Mouse (Mus musculus) telencephalon, adult 2 months (tissue): Measurements from ENCODE around the gene Ankrd44.
A peak's percentile ranks its signal among the peaks of the same experiment; 100 is the strongest.

Experiments
- DNase-seq: peaks from one replicate; pipeline ENCODE4 v3.0.0-alpha.2; 2011; ENCODE audit warnings: low read depth, low spot score

Ankrd44 gene

DNA sequence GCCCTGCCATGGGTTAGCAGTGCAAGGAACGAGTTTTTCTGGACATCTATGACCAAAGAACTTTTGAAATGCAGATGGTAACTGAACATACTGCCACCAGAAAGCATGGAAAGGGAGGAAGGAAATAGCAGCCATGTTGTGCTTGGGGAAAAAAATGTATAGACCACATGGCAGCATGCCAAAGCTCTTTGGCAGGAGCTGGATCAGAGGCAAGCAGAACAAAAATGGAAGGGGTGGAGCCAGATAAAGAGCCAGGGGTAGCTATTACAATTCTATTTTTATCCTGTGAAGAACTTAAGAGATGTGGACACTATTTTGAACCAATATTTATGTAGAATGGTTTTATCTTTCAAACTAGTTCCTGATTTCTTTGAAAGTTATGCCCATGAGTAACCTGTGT lies 215.6 kb downstream of the Ankrd44 start:
- no peak for DNase-seq

DNA sequence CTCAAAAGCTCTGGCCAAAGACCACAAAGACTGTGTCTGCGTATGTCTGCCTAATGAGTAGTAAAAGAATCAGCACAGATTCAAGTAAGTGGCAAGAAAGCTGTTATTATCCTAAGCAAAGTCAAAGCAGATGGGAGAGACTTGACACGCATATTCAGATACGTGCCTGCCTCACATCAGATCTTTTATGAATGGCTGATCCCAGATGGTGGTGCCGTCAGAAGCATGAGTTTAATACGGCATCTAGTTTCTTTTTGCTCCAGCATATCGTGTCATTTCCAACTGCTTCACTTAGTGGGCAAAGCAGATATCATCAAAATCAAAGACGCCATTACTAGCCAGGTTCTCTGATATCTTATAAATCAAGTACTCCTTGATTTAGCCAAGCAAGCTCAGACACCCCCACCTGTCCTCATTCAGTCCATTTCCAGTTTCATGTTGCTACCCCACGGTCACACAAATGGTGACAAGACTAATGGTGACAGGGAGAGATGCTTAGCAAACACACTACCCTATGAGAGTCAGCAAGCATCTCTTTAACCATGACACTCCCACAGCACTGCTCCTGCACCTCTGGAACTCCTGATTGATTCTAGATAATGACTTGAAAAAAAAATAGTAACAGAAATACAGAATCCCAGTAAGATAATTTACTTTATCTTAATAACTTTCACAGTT lies 218.2 kb downstream of the Ankrd44 start:
- no peak for DNase-seq

DNA sequence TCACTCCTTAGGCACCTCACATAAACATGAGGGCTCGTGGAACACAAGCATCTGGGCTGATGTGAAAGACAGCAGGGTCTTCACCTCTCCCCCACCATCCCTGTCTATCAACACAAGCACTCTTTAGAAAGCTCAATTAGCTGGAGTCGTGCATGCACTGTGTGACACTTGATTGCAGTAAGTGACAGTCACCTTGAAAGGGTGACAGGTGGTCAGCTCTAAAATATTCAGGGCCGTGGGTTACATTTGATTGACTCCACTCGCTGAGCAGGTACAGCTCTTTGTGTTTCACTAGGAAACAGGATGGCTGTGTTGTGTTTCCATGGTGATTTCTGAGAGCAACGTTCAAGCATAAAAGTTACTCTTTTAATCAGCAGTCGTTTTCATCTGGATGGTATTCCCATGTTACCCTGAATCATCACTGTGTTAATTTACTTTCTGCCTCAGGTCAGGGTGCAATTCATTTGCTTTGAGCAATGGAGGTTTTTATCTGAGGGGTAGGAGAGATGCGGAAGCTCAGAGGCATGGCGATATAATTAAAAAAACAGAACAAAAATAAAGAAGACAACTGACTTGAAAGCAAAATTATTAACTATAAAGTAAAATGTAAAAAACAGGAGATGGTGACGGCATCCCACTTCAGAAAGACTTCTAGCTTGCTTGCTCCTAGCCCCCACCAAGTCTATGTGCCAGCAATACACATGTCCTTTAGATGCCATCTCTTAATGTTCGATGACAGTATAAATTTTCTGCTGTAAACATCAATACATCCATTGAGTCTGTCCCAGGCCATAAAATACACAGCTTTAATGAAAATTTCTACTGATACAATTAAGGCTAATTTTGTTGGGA lies 218.9 kb downstream of the Ankrd44 start:
- no peak for DNase-seq

DNA sequence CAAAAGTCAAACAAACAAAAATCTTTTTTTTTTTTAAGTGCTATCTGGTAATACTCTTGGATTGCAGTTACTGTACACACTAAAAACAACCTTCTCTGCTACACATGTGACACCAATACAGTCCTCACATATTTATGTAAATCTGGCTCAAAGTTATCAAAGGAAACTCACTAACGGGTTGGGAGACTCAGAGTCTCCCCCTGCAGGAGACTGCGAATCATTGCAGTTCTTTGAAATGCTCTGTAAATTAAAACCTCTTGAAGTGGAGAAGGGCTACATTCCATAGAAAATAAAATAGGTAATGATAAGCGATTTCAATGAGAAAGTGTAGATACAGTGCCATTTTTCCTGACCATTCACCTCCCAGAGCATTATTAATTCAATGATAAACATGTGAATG lies 219.6 kb downstream of the Ankrd44 start:
- no peak for DNase-seq

DNA sequence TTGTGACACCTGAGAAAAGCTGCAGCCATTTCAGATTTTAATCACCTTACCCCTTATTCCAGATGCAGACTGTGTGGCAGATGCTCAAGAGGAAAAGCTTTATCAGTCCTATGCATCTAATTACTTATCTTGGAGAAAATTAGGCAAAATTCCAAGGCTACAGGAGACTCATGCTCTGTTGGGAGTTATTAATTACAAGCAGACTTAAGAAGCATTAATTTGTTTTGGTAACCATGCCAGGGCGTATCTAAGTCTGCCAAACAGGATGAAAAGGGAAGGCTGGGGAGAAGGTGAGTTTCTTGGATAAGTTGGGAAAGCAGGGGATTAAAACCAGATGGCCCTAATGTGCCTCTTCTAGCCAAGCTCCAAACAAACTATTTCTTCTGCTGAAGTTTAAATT lies 222.7 kb downstream of the Ankrd44 start:
- no peak for DNase-seq

DNA sequence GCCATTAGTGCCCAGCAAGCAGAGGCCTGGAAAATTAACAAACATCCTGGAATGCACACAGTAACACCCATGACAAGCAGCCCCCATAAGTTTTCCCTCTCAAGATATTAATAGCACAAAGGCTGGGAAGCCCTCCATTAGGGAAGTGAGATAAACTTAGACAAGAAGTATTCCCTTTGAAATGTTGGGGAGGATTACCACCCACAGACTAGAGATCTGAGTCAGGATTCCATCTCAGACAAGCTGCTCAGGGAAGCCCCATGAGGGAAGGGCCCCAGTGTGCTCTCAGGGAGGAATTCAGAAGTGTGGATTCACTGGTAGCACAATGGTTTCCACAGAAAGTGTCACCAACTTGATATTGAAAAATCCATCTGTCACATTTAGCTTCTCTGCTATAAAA lies 223.3 kb downstream of the Ankrd44 start:
- DNase-seq, result no peak

DNA sequence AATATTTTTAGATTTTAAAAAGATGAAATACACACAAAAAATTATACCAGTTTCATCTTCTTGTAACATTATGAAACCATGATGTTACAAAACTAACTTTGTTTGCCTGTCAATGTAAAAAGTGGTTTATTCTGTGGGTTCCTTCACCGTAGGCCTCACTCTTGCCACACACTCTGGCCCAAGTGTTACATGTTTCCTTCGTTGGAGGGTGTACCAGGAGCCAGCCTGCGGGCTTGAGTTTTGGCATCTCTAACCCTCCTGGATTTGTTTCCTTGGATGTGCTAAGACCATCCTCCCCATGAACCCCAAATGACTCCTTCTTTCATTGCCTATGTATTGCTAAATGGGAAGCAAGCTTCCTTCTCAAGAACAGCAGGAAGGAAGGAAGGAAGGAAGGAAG lies 230.8 kb downstream of the Ankrd44 start:
- no peak for DNase-seq

DNA sequence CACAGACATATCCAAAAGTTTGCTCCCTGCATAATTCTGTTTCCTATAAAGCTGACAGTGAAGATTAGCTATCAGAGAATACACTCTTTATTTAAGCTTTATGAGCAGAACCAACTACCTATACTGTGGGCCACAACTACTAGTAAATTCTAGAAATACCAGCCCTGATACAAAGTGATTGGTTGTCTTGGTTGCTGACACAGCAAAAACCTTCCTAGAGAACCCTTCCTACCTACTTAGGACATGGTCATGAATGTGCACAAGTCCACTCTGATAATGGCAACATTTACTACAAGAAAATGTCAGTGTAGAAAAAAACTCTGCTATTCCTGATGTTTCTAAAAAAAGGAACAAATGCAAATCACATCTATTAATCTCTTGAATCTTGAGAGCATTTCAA lies 234.4 kb downstream of the Ankrd44 start:
- no peak for DNase-seq

DNA sequence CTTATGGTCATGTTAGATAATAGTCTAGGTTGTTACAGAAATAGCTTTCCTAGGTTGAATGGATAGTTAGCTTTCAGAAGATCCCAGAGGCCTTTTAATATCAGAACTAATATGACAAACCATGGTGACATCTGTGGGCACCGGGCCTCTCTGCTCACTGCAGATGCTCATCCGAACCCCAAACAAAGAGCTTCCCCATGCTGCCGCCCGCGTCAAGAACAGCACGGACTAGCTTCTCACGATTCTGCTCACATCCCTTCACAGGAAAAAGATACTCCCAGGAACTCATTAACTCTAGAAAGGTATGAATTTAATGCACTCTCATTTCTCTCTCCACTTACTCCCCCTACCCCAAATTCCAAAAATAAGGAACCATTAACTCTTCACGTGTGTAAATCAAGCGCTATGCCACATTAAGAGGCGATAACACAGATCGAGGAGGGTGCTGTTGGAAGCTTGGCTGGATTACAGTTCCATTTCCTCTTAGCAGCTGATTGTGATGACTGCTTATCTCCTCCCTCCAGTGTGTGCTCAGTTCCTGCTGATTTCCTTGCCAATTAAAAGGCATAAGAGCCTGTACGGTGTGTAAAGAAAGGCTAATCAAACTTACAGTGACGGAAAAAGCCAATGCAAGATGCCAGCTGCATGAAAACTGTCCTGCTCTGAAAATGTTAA lies 235.8 kb downstream of the Ankrd44 start:
- no peak for DNase-seq

DNA sequence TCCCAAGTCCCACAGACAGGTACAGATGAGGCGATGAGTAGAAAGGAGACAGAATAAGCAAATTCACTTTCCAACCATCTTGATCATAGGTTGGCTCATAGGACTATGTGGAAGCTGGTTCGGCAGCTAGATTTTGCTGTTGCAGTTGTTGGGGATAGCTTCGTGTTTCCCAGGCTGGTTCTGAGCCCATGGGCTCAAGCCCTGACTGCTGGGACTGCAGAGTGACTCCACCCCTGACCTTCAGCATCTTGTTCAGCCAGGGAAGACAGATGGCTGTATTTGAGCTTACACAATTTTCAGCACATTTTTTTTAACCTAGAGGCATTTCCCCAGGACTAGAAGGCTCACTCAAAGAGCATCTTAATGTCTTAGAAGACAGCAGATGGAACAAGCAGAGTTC lies 237.7 kb downstream of the Ankrd44 start:
- DNase-seq, result no peak

DNA sequence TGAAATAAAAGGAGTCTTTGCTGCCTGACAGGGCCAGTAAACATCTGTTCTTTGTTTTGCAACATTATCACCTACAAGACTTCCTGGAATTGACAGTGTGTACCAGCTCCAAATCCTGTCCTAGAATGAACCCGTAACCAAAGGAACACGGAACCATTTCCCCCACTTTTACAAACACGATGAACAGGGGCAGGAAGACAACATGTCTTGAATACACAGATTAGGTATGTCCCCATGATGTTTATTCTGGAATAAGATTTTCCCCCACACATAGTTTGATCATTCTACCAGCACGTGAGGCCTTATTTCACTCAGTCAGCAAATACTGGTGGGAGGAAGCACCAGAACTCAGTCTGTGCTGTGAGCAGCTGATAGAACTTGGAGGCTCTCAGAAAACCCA lies 241.9 kb downstream of the Ankrd44 start:
- no peak for DNase-seq

DNA sequence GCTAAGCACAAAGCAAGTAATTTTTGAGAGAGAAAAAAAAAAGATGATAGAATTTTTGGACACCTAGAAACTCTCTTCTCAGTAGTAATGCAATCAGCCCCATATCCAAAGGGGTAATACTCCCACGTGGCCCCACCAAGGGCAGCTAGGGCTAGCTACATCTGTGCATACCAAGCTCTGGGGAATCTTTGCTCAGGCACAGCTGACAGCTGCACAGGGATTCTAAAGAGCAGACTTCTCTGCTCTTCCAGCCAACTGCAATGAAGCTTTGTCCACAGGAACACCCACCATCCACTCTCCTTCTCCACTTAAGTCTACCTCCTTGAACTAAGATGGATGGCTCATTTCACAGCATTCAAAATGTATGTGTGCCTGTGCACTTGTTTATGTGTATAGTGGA lies 246.6 kb downstream of the Ankrd44 start:
- no peak for DNase-seq

DNA sequence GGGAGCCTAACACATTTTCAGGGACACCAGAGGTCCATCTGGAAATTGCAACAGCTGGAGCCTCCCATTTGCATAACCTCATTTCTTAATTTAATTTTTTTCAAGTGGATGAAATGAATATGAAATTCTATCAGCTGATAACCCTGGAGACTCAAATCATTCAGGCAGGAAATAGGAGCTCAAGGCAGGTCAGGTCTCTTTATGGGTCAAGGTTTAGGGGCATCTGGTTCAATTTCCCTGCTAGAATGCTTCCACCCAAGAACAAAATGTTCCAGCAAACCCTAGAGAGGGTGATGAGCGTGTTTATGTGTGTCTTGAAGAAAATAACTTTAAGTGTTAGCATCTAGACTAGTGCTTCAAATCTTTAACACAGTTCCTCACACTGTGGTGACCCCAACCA lies 248.2 kb downstream of the Ankrd44 start:
- DNase-seq, result no peak

DNA sequence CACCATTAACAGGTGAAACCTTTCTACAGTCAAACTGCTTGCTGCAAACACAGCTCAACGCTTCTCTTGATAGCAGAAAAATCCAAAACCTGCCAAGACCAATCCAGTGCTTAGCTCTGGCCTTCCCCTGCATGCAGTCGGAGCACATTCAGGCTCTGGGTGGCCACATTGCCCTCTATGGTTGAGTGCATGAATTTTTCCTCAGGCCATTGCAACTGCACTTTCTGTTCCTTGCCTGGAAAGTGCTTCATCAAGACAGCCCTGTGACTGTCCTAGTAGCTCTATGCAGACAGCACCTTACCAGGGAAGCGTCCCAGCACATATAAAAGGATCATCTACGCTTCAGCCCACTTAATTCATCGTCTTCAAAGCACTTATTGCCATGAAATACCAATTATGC lies 250.7 kb downstream of the Ankrd44 start:
- DNase-seq, result no peak

DNA sequence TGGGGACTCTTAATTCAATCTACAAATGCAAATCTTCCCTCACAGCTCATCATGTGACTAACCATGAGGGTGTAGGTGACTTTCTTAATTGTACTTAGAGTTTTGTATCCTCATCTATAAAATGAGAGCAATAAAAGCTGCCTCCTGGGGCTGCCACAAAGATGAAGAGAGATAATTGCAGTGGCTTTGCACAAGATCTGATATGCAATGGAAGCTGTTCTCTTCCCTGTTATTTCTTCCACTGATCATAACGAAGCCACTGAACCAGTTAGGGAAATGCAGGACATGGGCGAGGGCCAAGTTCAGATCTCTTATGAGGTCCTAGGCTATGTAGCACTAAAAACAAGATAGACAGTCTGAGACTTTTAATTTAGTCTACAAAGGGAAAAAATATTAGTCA lies 258.2 kb downstream of the Ankrd44 start:
- DNase-seq, result no peak

DNA sequence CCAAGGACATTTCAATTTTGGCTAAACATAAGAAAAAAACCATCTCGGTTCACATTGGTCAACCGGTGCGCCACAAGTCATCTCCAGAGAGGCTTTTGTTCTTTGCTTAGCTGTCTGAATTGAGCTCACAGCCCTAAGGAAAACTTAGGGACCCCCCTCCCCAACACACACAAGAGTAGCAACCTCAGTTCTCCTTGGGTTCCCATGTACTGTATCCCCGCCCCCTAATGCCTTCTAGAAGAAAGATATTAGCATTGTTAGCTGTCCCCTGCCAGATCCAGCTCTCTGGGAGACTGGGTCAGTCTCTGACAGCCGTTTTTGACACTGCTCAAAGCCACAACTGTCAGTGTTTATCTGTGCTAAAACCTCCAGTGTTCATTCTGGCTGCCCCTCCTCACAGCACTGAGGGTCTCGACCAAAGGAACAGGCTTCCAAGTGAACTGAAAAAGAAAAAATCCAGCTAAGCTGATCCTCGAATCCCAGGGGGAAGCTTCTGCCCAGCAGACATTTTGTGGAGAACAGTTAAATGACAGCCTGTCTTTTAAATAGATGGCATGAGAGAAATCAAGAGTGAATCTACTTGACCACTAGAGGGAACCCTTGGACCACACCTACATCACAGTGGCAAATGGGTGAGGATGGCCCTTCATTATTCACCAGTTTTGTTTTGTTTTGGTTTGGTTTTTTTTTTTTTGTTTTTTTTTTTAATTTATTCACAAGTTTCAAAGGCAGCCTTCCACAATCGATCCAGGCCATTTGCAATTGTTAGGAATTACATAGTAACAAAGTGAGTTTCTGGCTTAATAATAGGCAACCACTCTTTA lies 260.4 kb downstream of the Ankrd44 start:
- peak; percentile 61 for DNase-seq

DNA sequence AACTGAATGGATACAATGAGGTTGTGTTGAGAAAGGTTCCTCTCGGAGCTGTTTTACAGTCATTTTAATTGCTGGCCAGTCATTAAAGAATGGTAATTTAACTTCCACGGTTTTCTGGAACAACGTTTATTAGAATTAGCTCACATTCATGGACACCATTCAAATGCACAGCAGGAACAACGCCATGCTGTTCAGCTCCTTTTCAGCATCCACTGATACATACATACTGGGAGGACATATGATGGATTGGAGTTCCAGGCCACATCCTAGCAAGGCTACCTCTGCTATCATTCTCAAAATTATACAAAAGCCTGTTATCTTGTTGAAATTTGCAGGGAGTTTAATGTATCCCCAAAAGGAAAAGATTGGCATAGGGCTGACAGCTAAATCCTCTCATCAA lies 261.1 kb downstream of the Ankrd44 start:
- no peak for DNase-seq

DNA sequence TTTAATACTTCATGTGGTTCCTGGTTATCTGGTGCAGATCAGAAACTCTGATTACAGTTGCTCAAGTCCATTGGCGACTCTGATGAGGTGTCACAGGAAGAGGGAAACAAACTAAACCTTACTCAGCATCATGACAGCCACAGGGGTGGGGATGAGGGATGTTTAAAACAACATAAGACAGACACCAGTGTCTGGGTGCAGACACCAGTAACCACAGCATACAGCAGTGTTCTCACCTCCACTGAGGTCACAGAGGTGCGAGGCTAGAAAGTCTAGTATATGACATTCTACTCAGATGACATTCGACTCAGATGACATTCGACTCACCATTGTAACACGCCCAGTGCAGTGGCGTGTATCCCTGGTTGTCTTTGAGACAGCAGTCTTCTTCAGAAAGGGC lies 265.5 kb downstream of the Ankrd44 start:
- no peak for DNase-seq

DNA sequence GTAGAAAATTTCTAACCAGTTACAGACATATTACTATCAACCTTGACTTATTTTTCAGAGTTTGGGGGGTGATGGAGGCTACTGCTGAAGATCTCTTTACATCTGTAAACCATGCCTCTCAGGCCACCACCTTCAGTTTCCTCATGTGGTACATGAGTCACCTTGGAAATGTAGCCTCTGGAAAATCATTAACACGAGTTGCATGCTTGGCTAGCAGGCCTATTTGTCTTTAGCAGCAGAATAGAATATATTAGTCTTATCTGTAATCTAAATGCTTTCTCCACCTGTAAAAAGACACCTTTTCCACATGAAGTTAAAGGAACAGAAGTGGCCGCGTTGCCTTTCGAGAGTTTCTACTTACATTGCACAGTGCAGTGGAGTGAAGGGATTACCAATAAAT lies 267.6 kb downstream of the Ankrd44 start:
- DNase-seq, result no peak

DNA sequence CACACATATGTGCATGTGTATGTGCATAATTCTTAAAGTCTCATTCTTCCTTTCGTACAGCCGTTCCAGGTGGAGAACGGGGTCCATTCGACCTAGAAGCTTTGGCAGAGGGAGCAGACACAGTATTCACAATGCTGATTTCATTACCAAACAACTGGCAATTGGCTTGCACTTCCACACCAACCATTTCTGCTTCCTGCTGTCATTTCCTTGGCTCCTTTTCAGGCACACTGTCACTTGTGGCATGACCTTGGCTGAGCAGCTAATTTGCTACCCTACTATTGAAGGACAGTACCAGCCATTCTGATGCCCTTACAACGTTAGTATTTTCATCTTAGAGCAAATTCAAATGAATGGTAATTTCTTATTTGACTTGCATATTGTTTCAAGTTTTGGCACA lies 277.9 kb downstream of the Ankrd44 start:
- no peak for DNase-seq

DNA sequence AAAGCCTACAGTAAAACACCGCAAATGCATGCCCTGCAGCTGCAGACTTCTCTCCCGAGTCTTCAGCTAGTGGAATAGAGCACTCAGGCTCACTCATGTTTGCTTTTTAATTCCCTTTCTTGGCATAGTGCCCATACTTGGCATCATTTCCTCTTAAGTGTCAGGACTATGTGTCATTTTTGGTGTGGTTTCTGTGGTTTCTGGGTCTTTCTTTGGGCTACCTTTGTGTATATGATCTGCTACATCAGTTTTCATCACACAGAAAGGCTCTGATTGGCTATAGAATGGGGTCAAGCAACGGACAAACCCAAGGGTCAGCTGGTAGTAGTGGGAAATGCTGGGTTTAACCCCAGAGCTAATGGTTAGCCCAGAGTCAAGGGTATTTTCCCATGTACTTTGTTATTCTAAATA lies 278.8 kb downstream of the Ankrd44 start:
- DNase-seq, result peak; percentile 8
